Mouse (Mus musculus): ENCODE data around the gene Klhdc2. TPM values are rescaled to one million over a fixed set of nuclear protein-coding genes. Genes with fewer than 3 reads are reported as not detected.

Klhdc2 gene
- polyA plus RNA-seq, 1 experiment from 2014 or later, result 157 TPM

- Histone ChIP-seq H3K4me3 (ENCODE audit: low read depth, low read length) (no peak overlapping the region), H3K9ac (ENCODE audit: low read depth, low read length) (no peak overlapping the region), H3K36me3 (ENCODE audit: control insufficient read depth, insufficient read depth, low read length) (no peaks in the 10 kb centered on the region), H3K4me1 (ENCODE audit: control insufficient read depth, insufficient read depth, low read length) (no peaks in the 10 kb centered on the region), H3K9me3 (replicated peaks; ENCODE audit: control insufficient read depth, low read length) (no peaks in the 10 kb centered on the region), H3K27me3 (ENCODE audit: control insufficient read depth, insufficient read depth, low read length) (no peaks in the 10 kb centered on the region), H3K27ac (ENCODE audit: low read depth, low read length) (no peak overlapping the region), H3K4me2 (no peak overlapping the region)
- WGBS (ENCODE audit: insufficient replicate concordance), result 76% methylated on average over 2 of the region's 2 CpGs
- no peak for ATAC-seq (replicated peaks; ENCODE audit: insufficient number of reproducible peaks, low FRiP score, low TSS enrichment)
Observed at GRCm38 (mm10) chr12:69268956-69269355, 27.5 kb upstream of the Klhdc2 start.

- H3K4me3 ChIP-seq (ENCODE audit: low read depth, low read length), result no peak overlapping the region
- H3K4me1 ChIP-seq (ENCODE audit: control insufficient read depth, insufficient read depth, low read length), result no peaks in the 10 kb centered on the region
- ATAC-seq (replicated peaks; ENCODE audit: insufficient number of reproducible peaks, low FRiP score, low TSS enrichment), result no peak
- no peaks in the 10 kb centered on the region for H3K27me3 ChIP-seq (ENCODE audit: control insufficient read depth, insufficient read depth, low read length)
- no peaks in the 10 kb centered on the region for H3K36me3 ChIP-seq (ENCODE audit: control insufficient read depth, insufficient read depth, low read length)
- H3K9me3 ChIP-seq (replicated peaks; ENCODE audit: control insufficient read depth, low read length), result no peaks in the 10 kb centered on the region
- 15% methylated on average over 1 of the region's 1 CpGs for WGBS (ENCODE audit: insufficient replicate concordance)
- no peak overlapping the region for H3K9ac ChIP-seq (ENCODE audit: low read depth, low read length)
- no peak overlapping the region for H3K4me2 ChIP-seq
- H3K27ac ChIP-seq (ENCODE audit: low read depth, low read length), result peak overlapping the region; percentile 66
Observed at GRCm38 (mm10) chr12:69279931-69280469, 16.5 kb upstream of the Klhdc2 start.

GRCm38 (mm10) chr12:69280915-69281314 lies 15.6 kb upstream of the Klhdc2 start:
- H3K36me3 ChIP-seq (ENCODE audit: control insufficient read depth, insufficient read depth, low read length), result no peaks in the 10 kb centered on the region
- H3K9ac ChIP-seq (ENCODE audit: low read depth, low read length), result no peak overlapping the region
- H3K27me3 ChIP-seq (ENCODE audit: control insufficient read depth, insufficient read depth, low read length), result no peaks in the 10 kb centered on the region
- H3K4me2 ChIP-seq, result no peak overlapping the region
- H3K9me3 ChIP-seq (replicated peaks; ENCODE audit: control insufficient read depth, low read length), result no peaks in the 10 kb centered on the region
- 88% methylated on average over 3 of the region's 3 CpGs for WGBS (ENCODE audit: insufficient replicate concordance)
- ATAC-seq (replicated peaks; ENCODE audit: insufficient number of reproducible peaks, low FRiP score, low TSS enrichment), result no peak
- no peak overlapping the region for H3K27ac ChIP-seq (ENCODE audit: low read depth, low read length)
- no peaks in the 10 kb centered on the region for H3K4me1 ChIP-seq (ENCODE audit: control insufficient read depth, insufficient read depth, low read length)
- no peak overlapping the region for H3K4me3 ChIP-seq (ENCODE audit: low read depth, low read length)

- no peak overlapping the region for H3K4me3 ChIP-seq (ENCODE audit: low read depth, low read length)
- no peaks in the 10 kb centered on the region for H3K9me3 ChIP-seq (replicated peaks; ENCODE audit: control insufficient read depth, low read length)
- no peaks in the 10 kb centered on the region for H3K4me1 ChIP-seq (ENCODE audit: control insufficient read depth, insufficient read depth, low read length)
- H3K27me3 ChIP-seq (ENCODE audit: control insufficient read depth, insufficient read depth, low read length), result no peaks in the 10 kb centered on the region
- no peak for ATAC-seq (replicated peaks; ENCODE audit: insufficient number of reproducible peaks, low FRiP score, low TSS enrichment)
- 80% methylated on average over 7 of the region's 7 CpGs for WGBS (ENCODE audit: insufficient replicate concordance)
- H3K4me2 ChIP-seq, result no peak overlapping the region
- H3K27ac ChIP-seq (ENCODE audit: low read depth, low read length), result no peak overlapping the region
- H3K9ac ChIP-seq (ENCODE audit: low read depth, low read length), result no peak overlapping the region
- H3K36me3 ChIP-seq (ENCODE audit: control insufficient read depth, insufficient read depth, low read length), result no peaks in the 10 kb centered on the region
Observed at GRCm38 (mm10) chr12:69283146-69283545, 13.3 kb upstream of the Klhdc2 start.

GRCm38 (mm10) chr12:69287535-69287934 lies 8.9 kb upstream of the Klhdc2 start:
- no peak for ATAC-seq (replicated peaks; ENCODE audit: insufficient number of reproducible peaks, low FRiP score, low TSS enrichment)
- Histone ChIP-seq H3K27ac (ENCODE audit: low read depth, low read length) (no peak overlapping the region), H3K27me3 (ENCODE audit: control insufficient read depth, insufficient read depth, low read length) (no peaks in the 10 kb centered on the region), H3K4me2 (no peak overlapping the region), H3K4me3 (ENCODE audit: low read depth, low read length) (no peak overlapping the region), H3K9ac (ENCODE audit: low read depth, low read length) (no peak overlapping the region), H3K36me3 (ENCODE audit: control insufficient read depth, insufficient read depth, low read length) (no peaks in the 10 kb centered on the region), H3K4me1 (ENCODE audit: control insufficient read depth, insufficient read depth, low read length) (no peaks in the 10 kb centered on the region), H3K9me3 (replicated peaks; ENCODE audit: control insufficient read depth, low read length) (no peaks in the 10 kb centered on the region)
- WGBS (ENCODE audit: insufficient replicate concordance), result 84% methylated on average over 8 of the region's 8 CpGs

GRCm38 (mm10) chr12:69288699-69289098 lies 7.8 kb upstream of the Klhdc2 start:
- H3K4me2 ChIP-seq, result no peak overlapping the region
- H3K36me3 ChIP-seq (ENCODE audit: control insufficient read depth, insufficient read depth, low read length), result no peaks in the 10 kb centered on the region
- ATAC-seq (replicated peaks; ENCODE audit: insufficient number of reproducible peaks, low FRiP score, low TSS enrichment), result no peak
- H3K4me1 ChIP-seq (ENCODE audit: control insufficient read depth, insufficient read depth, low read length), result no peaks in the 10 kb centered on the region
- H3K9ac ChIP-seq (ENCODE audit: low read depth, low read length), result no peak overlapping the region
- no peaks in the 10 kb centered on the region for H3K27me3 ChIP-seq (ENCODE audit: control insufficient read depth, insufficient read depth, low read length)
- no peak overlapping the region for H3K27ac ChIP-seq (ENCODE audit: low read depth, low read length)
- no peaks in the 10 kb centered on the region for H3K9me3 ChIP-seq (replicated peaks; ENCODE audit: control insufficient read depth, low read length)
- WGBS (ENCODE audit: insufficient replicate concordance), result 60% methylated on average over 9 of the region's 9 CpGs
- no peak overlapping the region for H3K4me3 ChIP-seq (ENCODE audit: low read depth, low read length)

- H3K4me3 ChIP-seq (ENCODE audit: low read depth, low read length), result no peak overlapping the region
- no peak overlapping the region for H3K4me2 ChIP-seq
- no peak overlapping the region for H3K27ac ChIP-seq (ENCODE audit: low read depth, low read length)
- WGBS (ENCODE audit: insufficient replicate concordance), result 83% methylated on average over 6 of the region's 6 CpGs
- H3K9me3 ChIP-seq (replicated peaks; ENCODE audit: control insufficient read depth, low read length), result no peaks in the 10 kb centered on the region
- ATAC-seq (replicated peaks; ENCODE audit: insufficient number of reproducible peaks, low FRiP score, low TSS enrichment), result no peak
- H3K4me1 ChIP-seq (ENCODE audit: control insufficient read depth, insufficient read depth, low read length), result no peaks in the 10 kb centered on the region; the same call in 1 of the 2 replicates
- no peaks in the 10 kb centered on the region for H3K36me3 ChIP-seq (ENCODE audit: control insufficient read depth, insufficient read depth, low read length)
- no peak overlapping the region for H3K9ac ChIP-seq (ENCODE audit: low read depth, low read length)
- H3K27me3 ChIP-seq (ENCODE audit: control insufficient read depth, insufficient read depth, low read length), result no peaks in the 10 kb centered on the region
Observed at GRCm38 (mm10) chr12:69292401-69292800, 4.1 kb upstream of the Klhdc2 start.

GRCm38 (mm10) chr12:69293815-69294214 lies 2.7 kb upstream of the Klhdc2 start:
- H3K27ac ChIP-seq (ENCODE audit: low read depth, low read length), result peak overlapping the region; percentile 75
- H3K36me3 ChIP-seq (ENCODE audit: control insufficient read depth, insufficient read depth, low read length), result no peaks in the 10 kb centered on the region
- peak; percentile 80 for ATAC-seq (replicated peaks; ENCODE audit: insufficient number of reproducible peaks, low FRiP score, low TSS enrichment)
- peaks cover 8% of the 10 kb centered on the region; the same call in 1 of the 2 replicates for H3K4me1 ChIP-seq (ENCODE audit: control insufficient read depth, insufficient read depth, low read length)
- H3K4me2 ChIP-seq, result no peak overlapping the region
- H3K27me3 ChIP-seq (ENCODE audit: control insufficient read depth, insufficient read depth, low read length), result no peaks in the 10 kb centered on the region
- H3K9me3 ChIP-seq (replicated peaks; ENCODE audit: control insufficient read depth, low read length), result no peaks in the 10 kb centered on the region
- 0 out of 2 replicates have a peak overlapping the region, but pooled peaks have one; percentile 10 for H3K9ac ChIP-seq (ENCODE audit: low read depth, low read length)
- 30% methylated on average over 2 of the region's 2 CpGs for WGBS (ENCODE audit: insufficient replicate concordance)
- H3K4me3 ChIP-seq (ENCODE audit: low read depth, low read length), result no peak overlapping the region

GRCm38 (mm10) chr12:69294936-69295335 lies 1.5 kb upstream of the Klhdc2 start:
- Histone ChIP-seq H3K9me3 (replicated peaks; ENCODE audit: control insufficient read depth, low read length) (no peaks in the 10 kb centered on the region), H3K4me3 (ENCODE audit: low read depth, low read length) (no peak overlapping the region), H3K36me3 (ENCODE audit: control insufficient read depth, insufficient read depth, low read length) (no peaks in the 10 kb centered on the region), H3K9ac (ENCODE audit: low read depth, low read length) (no peak overlapping the region), H3K4me1 (ENCODE audit: control insufficient read depth, insufficient read depth, low read length) (peaks cover 16% of the 10 kb centered on the region; the same call in 1 of the 2 replicates), H3K27ac (ENCODE audit: low read depth, low read length) (no peak overlapping the region; the same call in 1 of the 2 replicates), H3K27me3 (ENCODE audit: control insufficient read depth, insufficient read depth, low read length) (no peaks in the 10 kb centered on the region), H3K4me2 (no peak overlapping the region)
- no peak for ATAC-seq (replicated peaks; ENCODE audit: insufficient number of reproducible peaks, low FRiP score, low TSS enrichment)
- WGBS (ENCODE audit: insufficient replicate concordance), result 85% methylated on average over 2 of the region's 2 CpGs
